Mouse (Mus musculus) right cerebral cortex, postnatal 36 days (tissue): ENCODE results near the gene Ints6.

Experiments used
- DNase-seq, 2 experiments: peaks; one replicate each; pipeline ENCODE4 v3.0.0; 2022; ENCODE audit warnings: low spot score in 2 of 2, mixed read lengths in 1 of 2

Ints6 gene

DNA sequence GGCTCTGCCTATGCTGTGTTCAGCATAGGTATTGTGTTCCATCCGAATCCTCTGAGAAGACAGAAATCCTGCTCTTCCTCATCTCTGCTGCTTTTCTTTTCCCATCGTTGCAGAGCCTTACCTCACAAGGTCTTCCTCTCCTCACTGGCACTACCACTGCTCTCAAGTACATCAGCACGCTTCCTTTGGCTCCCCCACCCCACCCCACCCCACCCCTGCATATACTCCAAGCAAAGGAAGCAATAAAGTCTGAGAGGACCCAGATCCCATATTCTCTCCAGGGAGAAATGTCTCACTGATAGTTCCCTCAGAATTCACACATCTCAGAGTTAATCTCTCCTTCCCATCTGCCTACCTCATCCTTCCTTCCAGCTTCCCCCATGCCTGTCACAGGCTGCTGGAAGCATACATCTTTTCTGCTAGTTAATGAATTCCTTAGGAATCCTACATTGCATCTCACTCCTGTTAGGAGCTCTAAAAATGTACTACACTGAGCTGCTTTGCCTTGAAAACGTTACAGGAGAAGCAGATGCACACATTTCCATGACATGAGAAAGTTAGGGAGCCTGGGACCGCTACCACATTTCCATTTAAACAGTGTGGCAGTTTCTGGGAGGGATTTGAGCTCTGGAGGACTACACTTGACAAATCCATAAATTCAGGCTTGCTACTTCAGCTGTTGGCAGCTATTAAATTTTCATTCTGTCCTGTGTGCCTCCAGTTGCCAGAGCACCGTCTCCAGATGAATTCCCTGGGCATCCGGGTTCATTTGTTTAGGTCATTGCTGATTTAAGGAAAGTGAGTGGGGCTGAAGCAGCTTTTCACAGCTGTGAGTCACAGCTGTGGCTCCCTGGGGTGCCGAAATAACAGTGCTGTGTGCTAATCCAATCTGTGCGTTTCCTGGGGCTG, 123.3 kb downstream of the Ints6 start:
- peak; percentile 18 to 42 for DNase-seq

GRCm38 (mm10) chr14:62627951-62628350, 133.0 kb downstream of the Ints6 start:
- no peak for DNase-seq
